Mouse (Mus musculus) mature B cell (primary cell): ENCODE measurements around the gene Tent2.
"Not testable (repeated sequence)": the region's sequence is repeated elsewhere in the genome, so short reads cannot be mapped to it uniquely, and the experiment has no call there.

Source experiments
- in situ Hi-C: fragments of 300-500 bp; cut with MboI; formaldehyde crosslinking; loops from 2 replicates; pipeline ENCODE4 v1.14.3; 2019

The Tent2 gene

DNA sequence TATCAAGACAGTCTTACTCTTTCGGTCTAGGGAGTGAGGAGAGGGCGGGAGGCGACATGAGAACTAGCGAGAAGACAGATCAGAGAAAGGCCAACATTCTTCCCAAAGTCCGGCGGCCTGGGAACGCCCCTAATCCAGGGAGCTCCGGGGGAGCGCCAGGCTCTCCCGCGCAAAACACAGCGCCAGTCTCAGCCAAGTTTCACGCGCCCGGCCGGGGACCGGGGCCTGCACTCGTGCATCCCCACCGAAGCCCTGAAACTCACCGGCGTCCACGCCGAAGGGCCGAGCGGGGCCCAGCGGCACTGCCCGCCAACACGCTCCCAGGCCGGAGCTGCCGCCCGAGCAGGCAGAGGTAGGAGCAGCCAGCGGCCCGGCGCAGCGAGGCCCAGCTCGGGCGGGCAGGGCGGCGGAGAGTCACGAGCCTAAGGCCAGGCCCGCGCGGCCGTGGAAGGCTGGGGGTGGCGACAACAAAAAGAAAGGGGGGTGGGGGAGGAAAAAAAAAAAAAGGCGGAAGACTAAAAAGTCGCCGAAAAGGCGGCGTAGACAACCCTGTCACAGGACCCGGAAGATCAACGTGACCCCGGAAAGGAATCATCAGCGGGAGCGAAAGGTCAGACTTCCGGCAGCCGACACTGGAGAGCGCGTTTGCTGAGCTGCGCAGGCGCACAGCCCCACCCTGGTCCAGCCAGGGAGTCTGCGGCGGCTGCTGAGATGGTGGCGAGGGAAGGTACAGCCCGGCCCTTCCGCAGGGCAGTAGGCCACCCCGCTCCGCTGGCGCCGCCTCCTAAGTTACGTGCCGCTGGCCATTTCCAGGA is at the start of gene Tent2:
Gene Tent2, minus strand, starts transcription at position 555 of the 815 bp plus-strand sequence.
- in situ Hi-C loops = no loop called here

DNA sequence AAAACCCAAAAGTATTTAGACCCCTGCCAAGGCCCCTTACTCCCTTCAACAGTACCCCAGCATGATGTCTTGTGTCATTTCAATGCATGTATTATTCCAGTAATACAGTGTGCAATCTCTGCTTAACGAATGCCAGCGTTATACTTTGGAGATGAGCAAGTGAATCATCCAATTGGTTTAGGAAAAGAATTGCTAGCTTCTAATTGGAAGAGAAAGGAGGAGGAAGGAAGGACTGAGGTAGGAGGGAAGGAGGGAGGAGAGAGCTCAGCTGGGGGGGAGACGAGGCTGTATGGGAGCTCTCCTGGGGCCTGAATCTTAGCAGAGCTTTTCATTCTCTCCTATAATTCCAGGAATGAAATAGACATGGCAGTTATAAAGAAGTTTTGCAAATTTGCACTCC is 49.0 kb upstream of the Tent2 start:
- in situ Hi-C loops = no loop called here

DNA sequence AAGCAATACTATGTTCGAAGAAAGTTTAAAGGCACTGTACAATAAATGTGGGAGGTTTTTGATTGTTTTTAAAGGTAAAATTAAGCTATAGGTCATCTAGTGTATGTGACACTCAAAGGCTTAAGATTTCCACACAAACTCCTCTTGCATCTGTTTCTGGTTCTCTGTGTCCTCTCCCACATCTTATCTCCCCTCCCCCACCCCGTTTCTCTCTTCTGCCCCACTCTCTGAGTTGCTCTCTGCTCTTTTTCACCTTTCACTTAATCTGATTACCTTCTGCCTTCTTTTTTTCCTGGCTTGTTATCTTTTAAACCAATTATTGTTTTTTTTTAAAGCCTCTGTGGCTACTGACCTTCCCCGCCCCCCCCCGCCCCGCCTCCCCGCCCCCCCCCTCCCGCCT is 47.4 kb upstream of the Tent2 start:
- in situ Hi-C loops = loop anchor here (10.0 kb wide), 1 partner anchor 255 kb away; no protein-coding TSS in a partner anchor

DNA sequence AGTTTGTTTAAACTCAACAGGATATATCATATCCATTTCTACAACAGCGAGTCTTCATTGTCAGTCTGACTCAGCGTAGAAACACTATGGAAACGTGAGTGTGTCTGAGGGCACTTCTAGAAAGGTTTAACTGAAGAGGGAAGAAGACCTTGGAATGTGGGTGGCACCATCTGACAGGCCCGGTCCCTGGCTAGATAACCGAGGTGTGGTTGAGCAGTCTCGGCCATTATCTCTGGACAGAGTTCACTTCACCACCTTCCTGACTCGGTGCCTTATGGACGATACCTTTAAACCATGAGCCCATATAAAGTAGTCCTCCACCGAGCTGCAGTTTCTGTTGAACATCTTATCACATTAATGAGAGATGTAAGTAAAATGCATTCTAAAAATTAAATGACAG is 46.9 kb upstream of the Tent2 start:
- in situ Hi-C loops = loop anchor here (10.0 kb wide), 1 partner anchor 254 kb away; no protein-coding TSS in a partner anchor

DNA sequence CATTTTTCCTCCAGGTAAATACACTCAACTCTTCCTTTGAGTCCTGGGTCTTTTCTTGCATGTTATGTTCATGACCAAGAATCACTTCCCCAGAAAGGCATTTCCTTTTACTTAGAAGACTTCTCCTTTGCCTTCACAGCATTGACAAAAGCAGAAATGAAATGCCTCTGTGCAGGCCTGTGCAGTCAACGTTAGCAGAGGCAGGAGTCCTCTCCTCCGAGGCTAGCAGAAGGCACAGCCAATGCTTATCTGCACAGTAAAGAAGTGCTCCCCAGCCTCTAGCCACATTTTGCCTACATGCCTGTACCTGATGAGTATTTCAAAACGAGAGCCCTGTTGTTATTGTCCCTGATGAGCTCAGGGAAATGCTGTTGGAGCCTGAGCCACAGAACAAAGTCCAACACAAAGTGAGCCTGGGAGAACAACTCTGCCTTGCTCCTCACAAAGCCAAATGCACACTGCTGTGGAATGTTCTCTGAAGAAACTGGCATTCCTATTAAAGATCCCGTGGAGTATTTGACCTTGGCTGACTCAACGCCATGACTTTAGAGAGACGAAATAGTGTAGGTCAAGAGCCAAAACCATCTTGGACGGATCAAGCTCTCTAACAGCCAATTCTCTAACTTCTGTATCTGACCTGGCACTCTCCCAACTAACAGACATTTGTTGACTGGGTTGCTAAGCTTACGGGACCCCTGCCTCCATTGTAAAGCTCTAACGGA is 45.7 kb upstream of the Tent2 start:
- in situ Hi-C loops = loop anchor here (10.0 kb wide), 1 partner anchor 253 kb away; no protein-coding TSS in a partner anchor

DNA sequence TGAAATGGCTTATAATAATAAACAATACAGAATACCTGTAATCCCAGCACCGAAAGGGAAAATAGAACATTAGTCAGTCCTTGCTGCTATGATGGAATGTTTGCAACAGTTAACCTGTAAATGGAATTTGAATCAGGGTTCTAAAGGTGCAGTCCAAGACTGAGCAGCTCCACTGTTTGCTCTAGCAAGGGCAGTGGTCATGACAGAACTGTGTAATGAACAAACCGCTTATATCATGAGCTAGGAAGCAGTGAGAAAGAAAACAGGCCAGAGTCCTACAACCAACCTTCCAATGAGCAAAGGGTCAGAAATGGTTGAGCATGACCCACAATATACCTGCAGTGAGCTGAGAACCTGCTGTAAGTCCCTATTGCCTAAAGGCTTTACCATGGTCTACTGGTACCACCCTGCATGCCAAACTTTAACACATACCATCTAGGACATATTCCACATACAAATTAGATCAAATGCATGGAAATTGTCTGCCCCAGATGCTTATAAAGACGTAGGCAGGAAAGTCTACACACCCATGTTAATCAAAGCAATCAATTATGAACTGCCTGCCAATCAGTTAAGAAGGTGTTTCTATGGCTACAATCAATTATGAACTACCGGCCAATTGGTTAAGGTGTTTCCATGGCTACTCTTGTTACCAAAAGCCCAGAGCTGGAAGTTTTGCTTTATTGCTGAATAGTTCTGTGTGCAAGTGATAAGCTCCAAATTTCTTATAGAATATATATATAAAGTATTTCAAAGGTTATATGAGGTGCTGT is 42.3 kb upstream of the Tent2 start:
- in situ Hi-C loops = loop anchor here (10.0 kb wide), 1 partner anchor 250 kb away; no protein-coding TSS in a partner anchor

DNA sequence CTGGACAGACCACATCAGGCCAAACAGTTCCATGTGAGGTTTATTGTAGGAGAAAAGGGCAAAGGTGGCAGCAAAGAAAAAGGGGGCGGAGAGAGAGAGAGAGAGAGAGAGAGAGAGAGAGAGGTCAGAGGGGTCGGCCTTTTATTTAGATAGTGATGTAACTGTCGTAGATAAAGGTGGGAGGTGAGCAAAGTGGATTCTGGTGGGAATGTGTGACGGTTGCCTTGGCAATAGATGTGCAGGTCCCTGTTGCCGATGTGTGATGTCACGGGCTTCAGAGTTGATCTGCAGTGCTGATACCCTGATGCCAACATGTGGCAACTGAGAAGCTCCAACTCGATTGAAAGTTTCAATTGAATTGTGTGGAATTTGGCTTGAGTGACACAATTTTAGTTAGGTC is 40.1 kb upstream of the Tent2 start:
- in situ Hi-C loops = loop anchor here (10.0 kb wide), 1 partner anchor 248 kb away; no protein-coding TSS in a partner anchor

DNA sequence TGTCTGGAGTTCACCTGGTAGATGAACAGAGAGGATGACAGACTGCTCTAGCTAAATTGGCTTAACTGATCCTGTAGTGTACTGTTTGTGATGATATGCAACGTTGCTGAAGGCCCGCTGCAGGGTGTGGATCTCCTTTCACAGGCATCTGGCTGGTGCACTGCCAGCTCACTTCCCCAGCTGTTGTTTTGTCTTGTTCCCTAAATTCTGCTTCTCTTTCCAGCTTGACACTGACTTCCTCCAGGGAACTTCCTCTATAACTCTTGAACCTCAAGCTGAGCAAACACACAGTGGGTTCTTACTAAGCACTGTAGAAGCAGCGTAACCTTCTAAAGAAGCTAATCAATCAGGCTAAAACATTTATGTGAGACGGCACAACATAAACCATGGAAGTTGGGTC is 38.8 kb upstream of the Tent2 start:
- in situ Hi-C loops = loop anchor here (10.0 kb wide), 1 partner anchor 246 kb away; no protein-coding TSS in a partner anchor

DNA sequence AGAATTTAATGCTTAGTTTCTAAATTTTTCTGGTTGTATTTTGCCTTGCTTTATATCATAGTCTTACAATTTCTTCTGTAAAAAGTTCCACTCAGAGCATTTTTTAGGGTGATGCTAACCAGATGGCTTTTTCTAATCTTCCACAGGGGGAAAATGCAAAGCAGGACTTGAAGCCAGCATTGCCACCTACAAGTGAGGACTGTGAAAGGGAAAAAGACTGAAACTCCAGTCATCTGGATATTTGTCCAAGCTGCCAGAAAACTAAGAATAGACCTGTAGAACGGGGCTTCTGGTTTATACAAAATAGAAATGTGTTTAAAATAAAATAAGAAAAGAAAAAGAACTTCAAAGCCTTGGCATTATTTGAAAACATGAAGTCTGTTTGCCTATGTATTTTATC is 19.6 kb upstream of the Tent2 start:
- in situ Hi-C loops = no loop called here

DNA sequence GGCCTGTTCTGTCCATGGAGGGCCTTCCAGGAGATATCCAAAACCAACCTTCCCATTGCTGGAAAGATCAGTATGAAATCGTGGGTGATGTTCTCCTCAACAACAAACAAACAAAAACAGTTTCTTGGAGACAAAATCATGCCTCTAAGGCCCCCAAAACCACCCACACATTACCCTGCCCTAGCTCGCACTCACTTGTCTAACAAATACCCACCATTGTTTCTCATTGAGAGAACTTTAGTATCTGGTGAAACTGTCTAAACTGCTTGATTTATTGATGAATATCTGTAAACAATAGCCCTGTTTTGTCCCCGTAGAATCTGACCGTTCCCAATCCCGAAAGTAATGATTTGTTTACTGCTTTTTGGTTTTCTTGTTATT is 451 bp upstream of the Tent2 start:
- in situ Hi-C loops = no loop called here

DNA sequence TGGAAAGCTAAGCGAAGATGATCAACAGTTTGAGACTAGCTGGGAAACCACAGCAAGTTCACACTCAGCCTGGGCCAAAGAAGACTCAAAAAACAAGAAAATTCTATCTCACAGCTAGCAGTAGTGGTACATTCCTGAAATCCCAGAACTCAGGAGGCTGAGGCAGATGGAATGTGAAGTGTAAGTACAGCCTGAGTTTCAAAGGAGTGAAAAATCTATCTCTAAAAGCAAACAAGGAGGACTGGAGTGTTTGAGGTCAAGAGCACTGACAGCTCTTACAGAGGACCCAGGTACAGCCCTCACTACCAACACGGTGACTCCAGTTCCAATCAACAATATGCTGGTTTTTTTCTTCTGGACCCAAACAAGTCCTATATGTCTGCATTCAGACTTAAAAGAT is 2.8 kb downstream of the Tent2 start:
- in situ Hi-C loops = no loop called here

DNA sequence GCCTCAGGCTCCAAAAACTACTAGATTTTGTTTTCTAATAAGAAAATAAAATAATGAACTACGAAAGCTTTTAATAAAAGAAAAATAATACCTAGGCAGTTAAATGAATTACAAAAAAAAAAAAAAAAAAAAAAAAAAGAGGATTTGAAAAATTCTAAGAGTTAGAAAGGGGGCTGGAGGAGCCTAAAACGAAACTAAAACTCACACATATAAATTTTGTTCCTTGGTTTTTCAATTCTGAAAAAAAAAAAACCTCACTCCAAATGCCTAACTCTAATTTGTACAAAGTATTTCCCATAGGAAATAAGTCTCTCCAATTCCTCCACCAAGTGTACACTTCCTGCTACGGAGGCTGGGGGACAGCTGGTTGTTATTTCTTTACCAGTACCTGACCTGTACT is 3.4 kb downstream of the Tent2 start:
- in situ Hi-C loops = no loop called here

DNA sequence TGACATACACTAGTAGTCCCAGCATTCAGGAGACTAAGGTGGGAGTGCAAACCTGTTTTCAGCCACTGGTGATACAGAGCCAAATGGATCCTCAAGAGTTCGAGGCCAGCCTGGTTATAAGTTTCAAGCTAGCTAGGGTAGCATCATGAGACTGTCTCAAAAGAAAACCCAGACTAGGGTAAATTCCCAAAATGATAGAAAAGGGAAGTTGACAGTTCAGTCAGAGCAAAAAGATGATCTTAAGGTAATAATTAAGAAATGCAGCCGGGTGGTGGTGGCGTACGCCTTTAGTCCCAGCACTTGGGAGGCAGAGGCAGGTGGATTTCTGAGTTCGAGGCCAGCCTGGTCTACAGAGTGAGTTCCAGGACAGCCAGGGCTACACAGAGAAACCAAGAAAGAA is 4.4 kb downstream of the Tent2 start:
- in situ Hi-C loops = not testable (repeated sequence)

DNA sequence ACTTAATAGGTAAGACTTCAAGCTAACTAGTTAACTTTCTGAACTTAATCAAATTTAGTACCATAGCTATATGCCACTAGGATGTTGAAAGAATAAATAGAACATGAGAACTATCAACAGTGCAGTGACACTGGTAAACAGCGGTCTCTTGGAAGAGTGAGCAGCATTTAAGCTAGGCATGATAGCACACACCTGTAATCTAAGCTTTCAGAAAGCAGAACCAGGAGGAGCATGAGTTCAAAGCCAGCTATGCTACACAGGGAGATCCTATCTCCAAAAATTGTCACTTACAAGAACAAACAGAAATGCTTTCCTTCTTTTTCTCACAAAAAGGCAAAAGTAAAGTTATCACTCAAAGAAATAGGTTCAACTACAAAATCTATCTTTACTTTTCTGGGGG is 11.8 kb downstream of the Tent2 start:
- in situ Hi-C loops = no loop called here

DNA sequence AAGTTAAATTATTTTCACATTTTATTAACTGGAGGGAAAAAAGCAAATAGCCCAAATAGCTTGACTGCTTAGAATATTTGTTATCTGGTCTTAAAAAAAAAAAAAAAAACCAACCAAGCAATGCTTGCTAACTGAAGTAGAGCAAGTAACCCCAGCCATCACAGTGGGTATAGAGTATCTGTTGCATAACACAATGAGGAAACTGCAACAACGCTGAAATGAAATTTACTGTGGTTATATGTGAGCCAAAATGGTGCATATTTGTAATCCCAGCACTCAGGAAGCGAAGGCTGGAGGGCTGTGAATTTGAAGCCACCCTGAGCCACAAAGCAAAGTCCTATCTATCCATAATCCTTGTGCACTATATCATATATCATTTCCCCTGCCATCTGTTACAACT is 12.7 kb downstream of the Tent2 start:
- in situ Hi-C loops = no loop called here

DNA sequence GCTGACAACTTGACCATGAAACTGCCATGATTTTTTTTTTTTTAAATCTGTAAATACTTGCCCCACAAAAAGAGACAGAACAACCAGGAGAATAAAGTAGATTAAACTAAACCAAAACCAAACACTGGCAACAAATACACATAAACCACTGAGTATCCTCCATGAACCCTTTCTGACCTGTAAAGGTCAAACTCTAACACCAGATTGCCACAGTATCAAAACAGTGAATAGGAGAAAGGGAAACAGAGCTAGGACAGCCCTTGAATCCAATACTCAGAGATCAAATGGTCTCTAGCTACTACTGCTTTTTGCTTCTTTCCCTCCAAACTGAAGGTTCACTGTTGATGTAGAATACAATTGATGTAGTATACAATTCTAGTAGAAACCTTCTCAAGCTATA is 14.6 kb downstream of the Tent2 start:
- in situ Hi-C loops = no loop called here

DNA sequence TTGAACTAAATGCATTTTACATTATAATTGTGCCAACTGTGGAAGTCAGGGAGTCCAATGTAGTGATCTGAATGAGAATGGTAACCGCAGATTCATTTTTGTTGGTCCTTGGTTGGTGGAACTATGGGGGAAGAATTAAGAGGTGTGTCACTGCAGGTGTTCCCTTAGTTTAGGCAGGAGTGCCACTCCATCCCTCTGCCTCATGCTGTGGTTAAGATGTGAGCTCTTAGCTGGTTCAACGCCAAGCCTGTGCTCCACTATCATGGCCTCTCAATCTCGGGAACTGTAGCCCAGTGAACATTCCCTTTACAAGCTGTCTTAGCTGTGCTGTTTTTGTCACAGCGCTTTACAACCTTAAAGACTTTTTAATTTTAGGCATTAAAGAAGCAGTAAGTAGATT is 28.9 kb downstream of the Tent2 start:
- in situ Hi-C loops = no loop called here

DNA sequence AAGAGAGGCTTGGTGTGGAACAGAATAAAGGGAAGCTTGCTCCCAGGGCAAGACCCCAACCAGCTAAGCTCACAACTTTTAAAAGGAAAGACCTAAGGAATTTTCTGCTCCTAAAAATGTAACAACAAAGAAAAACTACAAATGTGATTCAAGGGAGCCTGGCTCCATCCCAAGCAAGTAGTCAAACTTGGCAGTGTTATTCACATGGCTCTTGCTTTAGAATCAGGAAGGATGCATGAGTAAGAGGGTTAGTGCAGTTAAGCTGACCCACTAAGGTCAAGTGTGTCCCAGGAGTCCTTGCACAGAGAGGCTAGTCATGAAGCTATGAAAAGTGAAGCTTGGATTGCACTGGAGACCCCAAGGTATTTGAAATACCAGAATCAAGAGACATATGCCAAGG is 29.7 kb downstream of the Tent2 start:
- in situ Hi-C loops = no loop called here

DNA sequence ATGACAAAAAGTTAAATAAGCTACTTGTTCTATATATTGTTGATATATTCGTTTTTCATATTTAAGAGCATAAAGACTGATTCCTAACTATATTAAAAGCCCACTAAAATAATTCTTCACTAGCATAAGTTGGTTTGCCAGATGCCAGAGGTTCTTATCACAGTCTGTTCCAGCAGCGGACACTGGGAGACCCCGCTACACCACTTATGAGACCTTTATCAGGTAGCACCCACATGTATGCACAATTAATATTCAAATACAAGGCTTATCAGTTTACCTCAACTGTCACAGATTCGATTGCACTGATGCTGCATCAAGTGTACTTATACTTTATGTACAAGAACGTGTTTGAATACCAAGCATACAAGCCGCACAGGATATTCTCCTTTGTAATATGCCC is 33.9 kb downstream of the Tent2 start:
- in situ Hi-C loops = no loop called here

DNA sequence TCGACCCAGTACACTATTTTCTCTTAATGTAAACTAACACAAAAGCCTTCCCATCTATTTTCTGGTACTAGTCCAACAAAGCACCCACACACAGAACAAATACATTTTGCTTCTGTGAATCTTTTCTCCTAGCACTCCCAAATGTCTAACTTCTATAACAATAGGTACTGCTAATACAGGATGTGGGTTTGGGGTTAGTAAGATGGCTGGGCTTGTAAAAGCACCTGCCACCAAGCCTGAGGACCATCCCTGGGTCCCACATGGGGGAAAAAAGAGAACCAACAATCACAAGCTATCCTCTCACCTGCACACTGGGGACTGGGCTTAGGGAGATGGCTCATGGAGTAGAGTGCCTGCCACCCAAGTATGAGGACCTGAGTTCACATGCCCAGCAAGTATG is 38.9 kb downstream of the Tent2 start:
- in situ Hi-C loops = no loop called here

DNA sequence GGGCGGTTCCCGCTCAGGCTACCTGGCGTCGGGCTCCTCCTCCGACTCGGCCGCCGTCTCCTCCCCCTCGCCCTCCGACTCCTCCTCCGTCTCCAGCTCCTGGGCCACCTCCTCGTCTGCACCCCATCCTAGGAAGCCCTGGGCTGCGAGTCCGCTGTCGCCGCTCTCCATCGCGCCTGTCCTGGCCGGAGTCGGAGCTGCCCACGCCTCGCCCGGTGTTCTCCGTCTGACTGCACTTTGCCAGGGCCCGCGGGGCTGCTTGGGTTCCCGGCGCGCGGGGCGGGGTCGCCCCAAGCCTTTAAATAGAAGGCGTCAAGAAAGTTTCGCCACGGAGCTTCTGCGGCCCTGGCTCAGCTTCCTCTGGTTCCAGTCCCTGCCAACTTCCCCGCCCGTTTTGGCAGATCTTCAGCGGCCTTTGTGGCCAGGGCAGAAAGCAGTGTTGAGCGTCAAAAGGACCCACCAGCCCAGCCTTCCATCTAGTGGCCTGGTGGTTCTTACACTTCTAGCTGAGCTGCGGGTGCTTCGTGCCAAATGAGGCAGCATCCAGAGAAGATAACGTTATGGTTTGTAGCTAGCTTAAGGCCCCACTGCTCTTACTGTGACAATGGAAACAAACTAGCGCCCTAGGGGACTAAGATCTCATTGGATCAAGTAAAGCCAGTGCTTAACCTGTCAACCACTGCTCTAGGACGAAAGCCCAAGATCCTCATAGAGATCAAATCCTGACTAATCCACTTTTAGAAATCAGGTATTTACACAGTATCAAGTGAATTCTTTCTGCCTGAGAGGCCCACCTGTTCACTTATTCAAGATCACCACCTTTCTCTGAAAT is 47.6 kb downstream of the Tent2 start, which contains the start of gene Cmya5:
Gene Cmya5, minus strand, starts transcription at position 389 of the 832 bp plus-strand sequence.
- in situ Hi-C loops = no loop called here
